Mouse (Mus musculus) cerebellum, adult 2 months (tissue): ENCODE results near the gene Nrxn2.

Experiments used
- CTCF ChIP-seq: fragments of 200-500 bp; IDR thresholded peaks from 2 replicates; pipeline ENCODE4 v1.5.1; 2011; ENCODE audit warnings: low read depth, mild to moderate bottlenecking, control low read depth, low read length, moderate library complexity, borderline replicate concordance; ENCODE audit not compliant: insufficient read depth
- POLR2A ChIP-seq: fragments of 200-500 bp; IDR thresholded peaks from 2 replicates; pipeline ENCODE4 v1.6.1; 2011; ENCODE audit warnings: low read length, control low read depth, borderline replicate concordance; ENCODE audit not compliant: insufficient read depth

DNA sequence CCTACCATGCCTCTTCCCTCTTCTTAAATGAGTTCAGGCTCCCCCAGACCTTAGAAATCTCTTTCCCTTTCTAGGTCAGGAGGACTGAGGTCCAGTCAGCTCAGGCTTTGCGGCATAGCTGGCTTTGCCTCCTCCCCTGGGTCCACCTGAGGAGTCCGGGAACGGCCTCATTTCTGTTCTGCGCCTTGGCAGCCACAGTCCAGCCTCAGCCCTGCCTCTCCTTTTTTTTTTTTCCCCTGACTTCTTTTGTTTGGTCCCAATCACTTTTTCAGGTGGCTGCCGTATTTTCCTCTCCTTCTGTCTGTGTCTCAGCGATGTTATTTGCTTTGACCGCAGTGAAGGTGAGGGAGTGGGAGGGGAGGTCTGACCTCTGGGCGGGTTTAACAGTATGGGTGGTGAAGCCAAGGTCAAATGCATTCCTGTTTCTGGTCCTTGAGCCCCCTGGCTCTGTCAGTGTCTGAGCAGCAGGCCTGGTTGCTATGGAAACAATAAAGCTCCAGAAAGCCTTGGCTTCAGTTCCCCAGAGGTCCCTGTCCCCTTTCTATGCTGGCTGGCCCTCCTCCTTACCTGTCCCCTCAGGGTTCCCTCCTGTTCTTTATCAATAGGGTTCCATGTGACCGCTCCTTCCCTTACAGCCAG lies 34.3 kb downstream of the Nrxn2 start:
- TF ChIP-seq CTCF (no peak), POLR2A (no peak)
